Mouse (Mus musculus): Measurements from ENCODE around the gene Adamts20.

- TF ChIP-seq CTCF (conservative IDR thresholded peaks at IDR 0.05; ENCODE audit: low read length), result no peak
- no peak for TF ChIP-seq NANOG (IDR thresholded peaks at IDR 0.05; ENCODE audit: borderline replicate concordance, low read length)
These were observed 220.9 kb downstream of the Adamts20 start for GRCm38 (mm10) chr15:94244336-94244735.

Measured in E14TG2a.4 (cell line).